Mouse (Mus musculus) liver, adult 2 months (tissue): ENCODE data around the gene Ppp3ca. TPM values are rescaled to one million over a fixed set of nuclear protein-coding genes. Genes with fewer than 3 reads are reported as not detected.

ENCODE experiments used
- DNase-seq: peaks from one replicate; pipeline ENCODE4 v3.0.0-alpha.2; 2011; ENCODE audit warnings: low read depth, low spot score; ENCODE audit errors: extremely low read depth
- H3K27ac ChIP-seq: fragments of 200-500 bp; replicated peaks from 2 replicates; pipeline ENCODE4 v1.5.1; 2012; ENCODE audit warnings: low read depth, mild to moderate bottlenecking, control low read depth, inconsistent platforms, low read length; ENCODE audit not compliant: insufficient read depth
- H3K27me3 ChIP-seq: fragments of 200-500 bp; 2 replicates; pipeline ENCODE4 v1.6.1; 2012; ENCODE audit warnings: mild to moderate bottlenecking, moderate library complexity, low read length, inconsistent platforms; ENCODE audit not compliant: control insufficient read depth, insufficient read depth
- H3K36me3 ChIP-seq: fragments of 200-500 bp; 2 replicates; pipeline ENCODE4 v1.6.1; 2012; ENCODE audit warnings: low read length, inconsistent platforms; ENCODE audit not compliant: control insufficient read depth, insufficient read depth
- H3K4me1 ChIP-seq: fragments of 200-500 bp; 2 replicates; pipeline ENCODE4 v1.6.1; 2011; ENCODE audit warnings: low read length; ENCODE audit not compliant: control insufficient read depth, insufficient read depth
- H3K4me3 ChIP-seq: fragments of 200-500 bp; 2 replicates; pipeline ENCODE4 v1.5.1; 2011; ENCODE audit warnings: low read depth, mild to moderate bottlenecking, control low read depth, low read length, moderate library complexity; ENCODE audit not compliant: insufficient read depth
- H3K79me2 ChIP-seq: fragments of 200-500 bp; 2 replicates; pipeline ENCODE4 v1.6.1; 2012; ENCODE audit warnings: inconsistent platforms, mild to moderate bottlenecking, low read length, moderate library complexity; ENCODE audit not compliant: control insufficient read depth, insufficient read depth
- H3K9ac ChIP-seq: fragments of 200-500 bp; 2 replicates; pipeline ENCODE4 v1.6.1; 2012; ENCODE audit warnings: low read depth, mild to moderate bottlenecking, control low read depth, inconsistent platforms, low read length
- CTCF ChIP-seq: fragments of 200-500 bp; IDR thresholded peaks from 2 replicates; pipeline ENCODE4 v1.5.1; 2011; ENCODE audit warnings: low read depth, low read length, control low read depth
- POLR2A ChIP-seq: fragments of 200-500 bp; IDR thresholded peaks from 2 replicates; pipeline ENCODE4 v1.6.1; 2011; ENCODE audit warnings: low read length, control low read depth; ENCODE audit not compliant: insufficient read depth; ENCODE audit errors: extremely low read depth
- WGBS: fragments of 180-500 bp; shearing (Covaris S2); methylation state at CpG from one replicate; pipeline ENCODE4 v1.1.7; 2018; 5-methylcytosine and 5-hydroxymethylcytosine counted together
- polyA plus RNA-seq: library from polyadenylated mRNA; depleted of rRNA; stranded (reverse); fragments of >200 nt; gene quantifications from 2 replicates; pipeline ENCODE4 v1.2.3, GENCODE M21; 2012
- total RNA-seq: library from RNA; depleted of rRNA; stranded (reverse); fragments of >200 nt; gene quantifications from 2 replicates; pipeline ENCODE4 v1.2.3, GENCODE M21; 2014

Ppp3ca gene
- total and polyA plus RNA-seq, 2 experiments: 9.8 to 23.0 TPM

DNA sequence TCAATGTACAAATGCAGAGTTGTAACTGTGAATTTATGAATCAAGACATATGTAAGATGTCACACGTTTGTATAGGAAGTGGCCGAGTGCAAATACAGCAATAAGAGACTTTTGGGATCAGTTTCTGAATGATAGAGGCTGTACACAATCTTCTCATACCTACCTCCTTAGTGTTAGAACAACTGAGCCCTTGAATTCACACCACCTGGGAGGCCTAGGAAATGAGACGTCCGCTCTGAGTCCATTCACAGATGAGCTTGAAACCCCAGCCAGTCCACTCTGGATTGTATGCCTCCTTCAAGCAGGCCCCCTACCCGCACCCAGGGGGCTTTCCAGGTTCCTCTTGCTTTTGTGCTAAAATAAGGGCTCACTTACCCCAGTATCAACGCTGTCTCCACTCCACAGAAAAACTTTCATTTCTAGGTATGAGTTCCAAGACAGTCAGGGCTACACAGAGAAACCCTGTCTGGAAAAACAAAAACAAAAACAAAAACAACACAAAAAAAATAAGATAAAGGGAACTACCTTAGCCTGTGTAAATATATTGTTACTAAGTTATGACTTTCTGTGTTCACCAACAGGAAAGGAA is 10.1 kb downstream of the Ppp3ca start:
- Histone ChIP-seq H3K4me1 (peaks cover 11% of the 10 kb centered on the region), H3K27me3 (no peaks in the 10 kb centered on the region), H3K36me3 (no peaks in the 10 kb centered on the region), H3K4me3 (no peak overlapping the region), H3K79me2 (peaks cover 44% of the 10 kb centered on the region), H3K27ac (no peak overlapping the region), H3K9ac (no peak overlapping the region)
- DNase-seq: no peak
- TF ChIP-seq POLR2A (no peak), CTCF (no peak)
- WGBS: 91% methylated on average over 6 of the region's 6 CpGs

DNA sequence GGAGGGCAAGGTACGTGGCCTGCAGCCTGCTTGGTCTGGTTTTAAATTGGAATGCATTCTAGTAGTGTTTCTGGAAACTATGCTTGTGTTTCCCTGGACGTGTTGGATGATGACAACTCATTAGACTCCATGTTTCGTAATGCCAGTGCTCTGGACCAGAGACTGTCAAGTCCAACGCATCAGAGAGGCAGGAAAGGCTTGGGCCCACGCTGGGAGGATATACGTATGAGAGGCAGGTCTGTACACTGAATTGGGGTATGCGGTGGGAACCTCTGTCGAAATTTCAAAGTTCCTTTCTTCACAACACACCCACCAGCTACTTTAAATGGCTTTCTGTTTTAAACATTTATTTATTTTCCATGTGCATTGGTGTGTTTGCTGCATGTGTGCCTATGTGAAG is 12.3 kb downstream of the Ppp3ca start:
- Histone ChIP-seq H3K9ac (no peak overlapping the region), H3K4me1 (peaks cover 7% of the 10 kb centered on the region), H3K4me3 (no peak overlapping the region), H3K27ac (no peak overlapping the region), H3K36me3 (no peaks in the 10 kb centered on the region), H3K79me2 (peaks cover 41% of the 10 kb centered on the region), H3K27me3 (no peaks in the 10 kb centered on the region)
- TF ChIP-seq POLR2A (no peak), CTCF (no peak)
- WGBS: 83% methylated on average over 8 of the region's 8 CpGs
- no peak for DNase-seq

DNA sequence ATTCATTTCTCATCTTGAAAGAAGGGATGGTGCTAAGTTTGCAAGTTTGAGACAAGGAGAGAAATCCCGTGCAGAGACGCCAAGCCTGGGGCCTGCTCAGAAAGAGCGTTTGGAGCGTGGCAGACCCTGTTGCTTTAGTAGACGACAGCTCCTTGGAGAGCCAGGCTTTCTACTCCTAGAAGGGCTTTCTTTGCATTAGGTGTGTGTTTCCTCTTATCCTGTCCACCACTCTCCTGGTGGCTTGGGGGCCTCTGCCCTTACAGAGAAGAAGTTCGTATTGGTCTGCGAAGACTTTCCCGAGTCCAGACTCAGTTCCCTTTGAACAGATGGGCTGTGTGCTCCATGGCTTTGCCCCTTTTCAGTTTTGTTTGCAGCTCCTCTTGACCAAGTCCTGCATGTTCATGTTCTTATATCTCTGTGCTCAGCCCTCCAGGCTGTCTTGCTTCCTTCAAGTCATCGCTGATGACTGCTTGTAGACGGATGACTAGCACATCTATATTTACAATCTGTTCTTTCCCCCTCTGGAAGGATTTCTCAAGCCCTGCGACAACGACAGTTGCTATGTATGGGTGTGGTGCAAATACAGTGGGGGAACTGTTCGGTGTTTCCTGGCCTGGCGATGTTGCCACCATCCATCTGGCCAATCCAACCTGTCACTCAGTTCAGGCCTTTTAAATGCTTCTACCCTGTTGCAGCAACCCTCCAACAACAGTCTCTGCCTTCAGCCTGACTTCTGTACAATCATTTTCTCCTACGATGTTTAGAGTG is 14.5 kb downstream of the Ppp3ca start:
- H3K9ac ChIP-seq: no peak overlapping the region
- H3K27me3 ChIP-seq: no peaks in the 10 kb centered on the region
- H3K79me2 ChIP-seq: peaks cover 43% of the 10 kb centered on the region
- no peak overlapping the region for H3K4me3 ChIP-seq
- H3K36me3 ChIP-seq: no peaks in the 10 kb centered on the region
- DNase-seq: no peak
- no peaks in the 10 kb centered on the region; the same call in 1 of the 2 replicates for H3K4me1 ChIP-seq
- no peak for TF ChIP-seq POLR2A
- TF ChIP-seq CTCF: no peak
- H3K27ac ChIP-seq: no peak overlapping the region
- 83% methylated on average over 15 of the region's 15 CpGs for WGBS

DNA sequence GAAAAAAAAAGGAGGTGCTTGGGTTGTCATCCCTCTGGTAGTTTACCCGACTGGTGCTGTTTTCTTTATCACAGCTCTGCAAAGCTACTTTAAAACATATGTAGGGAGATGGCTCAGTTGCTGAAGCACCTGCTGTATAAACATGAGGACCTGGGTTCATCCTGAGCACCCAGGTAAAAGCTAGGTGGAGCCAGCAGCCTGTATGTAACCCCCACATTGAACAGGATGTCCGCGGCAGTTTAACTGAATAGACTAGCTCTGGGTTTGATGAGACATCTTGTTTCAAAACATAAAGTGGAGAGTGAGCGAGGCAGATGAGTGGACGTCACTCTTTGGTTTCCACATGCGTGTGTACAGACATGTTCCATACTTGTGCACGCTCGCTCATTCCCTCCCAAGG is 16.5 kb downstream of the Ppp3ca start:
- H3K79me2 ChIP-seq: peaks cover 34% of the 10 kb centered on the region
- H3K36me3 ChIP-seq: no peaks in the 10 kb centered on the region
- no peaks in the 10 kb centered on the region for H3K4me1 ChIP-seq
- no peak for TF ChIP-seq CTCF
- TF ChIP-seq POLR2A: no peak
- WGBS: 93% methylated on average over 8 of the region's 8 CpGs
- H3K27me3 ChIP-seq: no peaks in the 10 kb centered on the region
- DNase-seq: no peak
- H3K4me3 ChIP-seq: no peak overlapping the region
- no peak overlapping the region for H3K9ac ChIP-seq
- no peak overlapping the region for H3K27ac ChIP-seq

DNA sequence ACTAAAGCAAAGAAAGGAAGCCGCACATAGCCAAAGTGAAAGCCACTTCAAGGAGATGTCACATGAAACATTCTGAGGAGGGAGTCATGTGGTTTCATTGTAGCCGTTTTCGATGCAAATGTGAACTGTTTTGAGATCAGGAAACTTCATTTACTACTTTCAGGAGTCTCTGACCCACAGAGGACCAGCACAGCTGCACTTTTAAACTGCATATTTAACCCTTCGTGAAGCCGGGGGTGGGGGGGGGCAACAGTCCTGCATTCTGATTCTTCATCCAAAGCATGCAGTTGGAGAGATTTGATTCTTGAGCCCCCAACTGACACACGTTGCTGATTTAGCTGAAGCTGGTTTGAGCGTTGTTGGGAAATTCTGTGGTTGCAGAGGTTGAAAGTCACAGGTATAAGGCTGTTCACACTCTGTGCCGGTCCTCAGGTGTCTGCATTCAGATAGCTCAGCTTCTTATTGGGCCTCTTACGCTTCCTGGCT is 18.2 kb downstream of the Ppp3ca start:
- TF ChIP-seq POLR2A (no peak), CTCF (no peak)
- H3K79me2 ChIP-seq: peaks cover 26% of the 10 kb centered on the region; the same call in 1 of the 2 replicates
- H3K4me1 ChIP-seq: peaks cover 1% of the 10 kb centered on the region; the same call in 1 of the 2 replicates
- no peak overlapping the region for H3K27ac ChIP-seq
- H3K9ac ChIP-seq: no peak overlapping the region
- H3K4me3 ChIP-seq: no peak overlapping the region
- H3K27me3 ChIP-seq: no peaks in the 10 kb centered on the region
- H3K36me3 ChIP-seq: no peaks in the 10 kb centered on the region
- 85% methylated on average over 9 of the region's 9 CpGs for WGBS
- no peak for DNase-seq
